Mouse (Mus musculus) midbrain, embryonic 13.5 days (tissue): ENCODE data around the gene Zfp941. TPM values are rescaled to one million over a fixed set of nuclear protein-coding genes. Genes with fewer than 3 reads are reported as not detected.

ENCODE experiments used
- ATAC-seq: fragments of 200-750 bp; cut with Nextera tagmentation; 2 replicates; pipeline ENCODE4 v1.8.0; 2017; ENCODE audit warnings: mild to moderate bottlenecking, moderate TSS enrichment, moderate library complexity
- H3K27ac ChIP-seq: fragments of 300-500 bp; sonication (generic); 2 replicates; pipeline ENCODE4 v1.5.1; 2015; ENCODE audit warnings: inconsistent platforms, mild to moderate bottlenecking, moderate library complexity
- H3K27me3 ChIP-seq: fragments of 300-500 bp; sonication (generic); 2 replicates; pipeline ENCODE4 v1.6.1; 2015; ENCODE audit warnings: mild to moderate bottlenecking, inconsistent platforms
- H3K36me3 ChIP-seq: fragments of 300-500 bp; sonication (generic); 2 replicates; pipeline ENCODE4 v1.6.1; 2015; ENCODE audit warnings: mild to moderate bottlenecking, inconsistent platforms
- H3K4me1 ChIP-seq: fragments of 300-500 bp; sonication (generic); replicated peaks from 2 replicates; pipeline ENCODE4 v1.6.1; 2015; ENCODE audit warnings: inconsistent platforms
- H3K4me2 ChIP-seq: fragments of 300-500 bp; sonication (generic); replicated peaks from 2 replicates; pipeline ENCODE4 v1.6.1; 2015; ENCODE audit warnings: moderate library complexity, mild to moderate bottlenecking, inconsistent platforms
- H3K4me3 ChIP-seq: fragments of 300-500 bp; sonication (generic); replicated peaks from 2 replicates; pipeline ENCODE4 v1.5.1; 2015; ENCODE audit warnings: mild to moderate bottlenecking, inconsistent platforms
- H3K9ac ChIP-seq: fragments of 300-500 bp; sonication (generic); replicated peaks from 2 replicates; pipeline ENCODE4 v1.6.1; 2015; ENCODE audit warnings: mild to moderate bottlenecking, inconsistent platforms
- H3K9me3 ChIP-seq: fragments of 300-500 bp; sonication (generic); 2 replicates; pipeline ENCODE4 v1.6.1; 2016; ENCODE audit warnings: mild to moderate bottlenecking, inconsistent platforms
- WGBS: fragments of 180-500 bp; shearing (Covaris S2); methylation state at CpG from one replicate; pipeline ENCODE4 v1.1.7; 2015; 5-methylcytosine and 5-hydroxymethylcytosine counted together
- polyA plus RNA-seq: library from polyadenylated mRNA; unstranded; fragments of >200 nt; fragmentation: Nextera tagmentation; extraction: Ambion mirVana; gene quantifications from 2 replicates; pipeline ENCODE4 v1.2.1, GENCODE M21; 2015

The Zfp941 gene
- polyA plus RNA-seq, result 20.4 and 24.4 TPM in 2 replicates

- Histone ChIP-seq H3K9ac (peak within 1 kb of the TSS; percentile 82), H3K4me1 (peaks cover 19% of the 10 kb centered on the region; the same call in 1 of the 2 replicates), H3K4me3 (peak within 1 kb of the TSS; percentile 66), H3K4me2 (peak within 1 kb of the TSS; percentile 70), H3K36me3 (0 out of 2 replicates have a peak, but pooled peaks cover 9% of the 10 kb centered on the region), H3K9me3 (no peaks in the 10 kb centered on the region), H3K27ac (peak within 1 kb of the TSS; percentile 90), H3K27me3 (no peaks in the 10 kb centered on the region)
- ATAC-seq, result peak; percentile 94
- 1% methylated on average over 21 of the region's 21 CpGs for WGBS
Measured at GRCm38 (mm10) chr7:140821653-140822329, at the start of gene Zfp941. Gene Zfp941, minus strand, starts transcription at chr7:140822178.

- H3K27me3 ChIP-seq, result no peaks in the 10 kb centered on the region
- H3K27ac ChIP-seq, result no peak overlapping the region
- peaks cover 81% of the 10 kb centered on the region for H3K36me3 ChIP-seq
- no peak overlapping the region for H3K4me2 ChIP-seq
- H3K4me1 ChIP-seq, result peaks cover 6% of the 10 kb centered on the region
- no peak for ATAC-seq
- WGBS, result 91% methylated on average over 12 of the region's 12 CpGs
- H3K9ac ChIP-seq, result no peak overlapping the region
- H3K9me3 ChIP-seq, result no peaks in the 10 kb centered on the region
- no peak overlapping the region for H3K4me3 ChIP-seq
Measured at GRCm38 (mm10) chr7:140864761-140865160, 42.8 kb upstream of the Zfp941 start.

GRCm38 (mm10) chr7:140860728-140861127, 38.8 kb upstream of the Zfp941 start:
- no peak for ATAC-seq
- Histone ChIP-seq H3K9me3 (no peaks in the 10 kb centered on the region), H3K4me2 (no peak overlapping the region), H3K4me1 (peaks cover 28% of the 10 kb centered on the region), H3K27ac (no peak overlapping the region), H3K36me3 (peaks cover 67% of the 10 kb centered on the region), H3K9ac (no peak overlapping the region), H3K27me3 (no peaks in the 10 kb centered on the region), H3K4me3 (no peak overlapping the region)
- WGBS, result 95% methylated on average over 5 of the region's 5 CpGs

GRCm38 (mm10) chr7:140859997-140860396, 38.0 kb upstream of the Zfp941 start:
- Histone ChIP-seq H3K4me1 (peaks cover 36% of the 10 kb centered on the region), H3K4me3 (no peak overlapping the region), H3K4me2 (no peak overlapping the region), H3K36me3 (peaks cover 63% of the 10 kb centered on the region), H3K27ac (no peak overlapping the region), H3K9me3 (no peaks in the 10 kb centered on the region), H3K27me3 (no peaks in the 10 kb centered on the region), H3K9ac (no peak overlapping the region)
- WGBS, result 56% methylated on average over 6 of the region's 6 CpGs
- no peak for ATAC-seq

- 97% methylated on average over 8 of the region's 8 CpGs for WGBS
- ATAC-seq, result no peak
- H3K36me3 ChIP-seq, result peaks cover 61% of the 10 kb centered on the region
Measured at GRCm38 (mm10) chr7:140858746-140859145, 36.8 kb upstream of the Zfp941 start.

GRCm38 (mm10) chr7:140857550-140858505, 35.9 kb upstream of the Zfp941 start, which contains the start of gene Bet1l:
Gene Bet1l, minus strand, starts transcription at chr7:140857577.
- peak within 1 kb of the TSS; percentile 88 for H3K4me3 ChIP-seq
- 40% methylated on average over 40 of the region's 40 CpGs for WGBS
- H3K36me3 ChIP-seq, result peaks cover 61% of the 10 kb centered on the region
- no peaks in the 10 kb centered on the region for H3K27me3 ChIP-seq
- ATAC-seq, result peak; percentile 57
- H3K4me1 ChIP-seq, result peaks cover 40% of the 10 kb centered on the region
- H3K9ac ChIP-seq, result peak within 1 kb of the TSS; percentile 94
- no peaks in the 10 kb centered on the region for H3K9me3 ChIP-seq
- peak within 1 kb of the TSS; percentile 90 for H3K27ac ChIP-seq
- peak within 1 kb of the TSS; percentile 94 for H3K4me2 ChIP-seq

More at GRCm38 (mm10) chr7:140858746-140859145, 36.8 kb upstream of the Zfp941 start:
- H3K4me1 ChIP-seq, result peaks cover 40% of the 10 kb centered on the region
- peak overlapping the region; percentile 94 for H3K9ac ChIP-seq
- no peaks in the 10 kb centered on the region for H3K9me3 ChIP-seq
- H3K27ac ChIP-seq, result no peak overlapping the region
- H3K4me3 ChIP-seq, result peak overlapping the region; percentile 88
- no peaks in the 10 kb centered on the region for H3K27me3 ChIP-seq
- H3K4me2 ChIP-seq, result peak overlapping the region; percentile 94

- H3K27ac ChIP-seq, result peak within 1 kb of the TSS; percentile 90
- H3K27me3 ChIP-seq, result no peaks in the 10 kb centered on the region
- peak within 1 kb of the TSS; percentile 94 for H3K4me2 ChIP-seq
- H3K9ac ChIP-seq, result peak within 1 kb of the TSS; percentile 94
- WGBS, result under 1% methylated on average over 50 of the region's 50 CpGs
- peak; percentile 85 for ATAC-seq
- H3K4me1 ChIP-seq, result peaks cover 40% of the 10 kb centered on the region
- peaks cover 61% of the 10 kb centered on the region for H3K36me3 ChIP-seq
- no peaks in the 10 kb centered on the region for H3K9me3 ChIP-seq
- H3K4me3 ChIP-seq, result peak within 1 kb of the TSS; percentile 88
Measured at GRCm38 (mm10) chr7:140856785-140857549, 35.0 kb upstream of the Zfp941 start, which contains the start of gene Ric8a. Gene Ric8a, plus strand, starts transcription at chr7:140856957.

- Histone ChIP-seq H3K4me1 (peaks cover 40% of the 10 kb centered on the region), H3K9ac (peak within 1 kb of the TSS; percentile 94), H3K27me3 (no peaks in the 10 kb centered on the region), H3K4me2 (peak within 1 kb of the TSS; percentile 94), H3K27ac (peak within 1 kb of the TSS; percentile 90), H3K4me3 (peak within 1 kb of the TSS; percentile 88), H3K9me3 (no peaks in the 10 kb centered on the region), H3K36me3 (peaks cover 60% of the 10 kb centered on the region)
- ATAC-seq, result peak; percentile 85
- 1% methylated on average over 51 of the region's 51 CpGs for WGBS
Measured at GRCm38 (mm10) chr7:140855860-140856784, 34.1 kb upstream of the Zfp941 start, which contains the start of gene Gm45785. Gene Gm45785, minus strand, starts transcription at chr7:140856331.

GRCm38 (mm10) chr7:140855181-140855580, 33.2 kb upstream of the Zfp941 start:
- Histone ChIP-seq H3K4me2 (peak overlapping the region; percentile 94), H3K9ac (peak overlapping the region; percentile 94), H3K4me1 (peaks cover 38% of the 10 kb centered on the region), H3K27ac (no peak overlapping the region), H3K27me3 (no peaks in the 10 kb centered on the region), H3K9me3 (no peaks in the 10 kb centered on the region), H3K4me3 (peak overlapping the region; percentile 88), H3K36me3 (peaks cover 51% of the 10 kb centered on the region)
- WGBS, result 78% methylated on average over 9 of the region's 9 CpGs
- no peak for ATAC-seq

GRCm38 (mm10) chr7:140854483-140854882, 32.5 kb upstream of the Zfp941 start:
- H3K36me3 ChIP-seq, result peaks cover 44% of the 10 kb centered on the region
- no peak for ATAC-seq
- no peak overlapping the region for H3K9ac ChIP-seq
- H3K4me1 ChIP-seq, result peaks cover 31% of the 10 kb centered on the region
- no peaks in the 10 kb centered on the region for H3K9me3 ChIP-seq
- H3K4me3 ChIP-seq, result 0 out of 2 replicates have a peak overlapping the region, but pooled peaks have one; percentile 88
- no peak overlapping the region for H3K27ac ChIP-seq
- WGBS, result 91% methylated on average over 18 of the region's 18 CpGs
- no peaks in the 10 kb centered on the region for H3K27me3 ChIP-seq
- no peak overlapping the region for H3K4me2 ChIP-seq
